Mouse (Mus musculus) kidney, postnatal 0 days (tissue): ENCODE data around the gene Orc5. TPM values are rescaled to one million over a fixed set of nuclear protein-coding genes. Genes with fewer than 3 reads are reported as not detected.
A peak's percentile ranks its signal among the peaks of the same experiment; 100 is the strongest.

Source experiments
- ATAC-seq: fragments of 200-750 bp; cut with Nextera tagmentation; replicated peaks from 2 replicates; pipeline ENCODE4 v1.8.0; 2017; ENCODE audit warnings: low read depth, moderate number of reproducible peaks, moderate TSS enrichment, moderate library complexity; ENCODE audit not compliant: low FRiP score
- DNase-seq: peaks from one replicate; pipeline ENCODE4 v3.0.0-alpha.2; 2016; ENCODE audit warnings: low spot score
- H3K27ac ChIP-seq: fragments of 300-500 bp; sonication (generic); 2 replicates; pipeline ENCODE4 v1.5.1; 2014; ENCODE audit warnings: mild to moderate bottlenecking
- H3K27me3 ChIP-seq: fragments of 300-500 bp; sonication (generic); 2 replicates; pipeline ENCODE4 v1.6.1; 2014; ENCODE audit warnings: low read length, mixed read lengths; ENCODE audit not compliant: insufficient read depth
- H3K36me3 ChIP-seq: fragments of 300-500 bp; sonication (generic); 2 replicates; pipeline ENCODE4 v1.6.1; 2014; ENCODE audit warnings: low read length, mixed read lengths; ENCODE audit not compliant: insufficient read depth
- H3K4me1 ChIP-seq: fragments of 300-500 bp; sonication (generic); replicated peaks from 2 replicates; pipeline ENCODE4 v1.6.1; 2014; ENCODE audit warnings: antibody characterized with exemption, low read length, mixed read lengths; ENCODE audit not compliant: insufficient read depth
- H3K4me2 ChIP-seq: fragments of 300-500 bp; sonication (generic); 2 replicates; pipeline ENCODE4 v1.6.1; 2014; ENCODE audit warnings: mild to moderate bottlenecking, low read length, moderate library complexity, mixed read lengths
- H3K4me3 ChIP-seq: fragments of 300-500 bp; sonication (generic); replicated peaks from 2 replicates; pipeline ENCODE4 v1.5.1; 2014; ENCODE audit warnings: low read depth, low read length
- H3K9ac ChIP-seq: fragments of 300-500 bp; sonication (generic); 2 replicates; pipeline ENCODE4 v1.6.1; 2014; ENCODE audit warnings: low read depth, low read length
- H3K9me3 ChIP-seq: fragments of 300-500 bp; sonication (generic); replicated peaks from 2 replicates; pipeline ENCODE4 v1.6.1; 2016; ENCODE audit warnings: low read length, inconsistent platforms, mixed read lengths
- CTCF ChIP-seq: IDR thresholded peaks from 2 replicates; pipeline ENCODE4 v1.5.1; 2016; ENCODE audit warnings: antibody characterized with exemption, low read depth, mild to moderate bottlenecking, moderate library complexity
- WGBS: fragments of 180-500 bp; shearing (Covaris S2); extraction: QIAGEN DNeasy Blood & Tissue Kit; methylation state at CpG from one replicate; pipeline ENCODE4 v1.1.7; 2014; 5-methylcytosine and 5-hydroxymethylcytosine counted together
- polyA plus RNA-seq: library from polyadenylated mRNA; unstranded; fragments of >200 nt; fragmentation: Nextera tagmentation; extraction: Ambion mirVana; gene quantifications from 2 replicates; pipeline ENCODE4 v1.2.1, GENCODE M21; 2015

The Orc5 gene
- 37.6 and 37.7 TPM in 2 replicates for polyA plus RNA-seq

GRCm38 (mm10) chr5:22550033-22550551, at the start of gene Orc5:
Orc5 (minus strand) TSS chr5:22550429.
- ATAC-seq (peak; percentile 100), DNase-seq (peak; percentile 96)
- no peak for TF ChIP-seq CTCF
- no peaks in the 10 kb centered on the region for H3K27me3 ChIP-seq
- peaks cover 8% of the 10 kb centered on the region; the same call in 1 of the 2 replicates for H3K4me1 ChIP-seq
- H3K4me3 ChIP-seq: peak within 1 kb of the TSS; percentile 67
- WGBS: under 1% methylated on average over 31 of the region's 31 CpGs
- H3K9ac ChIP-seq: peak within 1 kb of the TSS; percentile 74
- peak within 1 kb of the TSS; percentile 90 for H3K27ac ChIP-seq
- H3K9me3 ChIP-seq: no peaks in the 10 kb centered on the region
- H3K36me3 ChIP-seq: peaks cover 9% of the 10 kb centered on the region; the same call in 1 of the 2 replicates
- H3K4me2 ChIP-seq: peak within 1 kb of the TSS; percentile 68

GRCm38 (mm10) chr5:22596981-22597380, 46.8 kb upstream of the Orc5 start:
- Histone ChIP-seq H3K27me3 (no peaks in the 10 kb centered on the region), H3K9me3 (no peaks in the 10 kb centered on the region), H3K4me1 (no peaks in the 10 kb centered on the region), H3K4me3 (no peak overlapping the region), H3K27ac (no peak overlapping the region), H3K9ac (no peak overlapping the region), H3K4me2 (no peak overlapping the region), H3K36me3 (no peaks in the 10 kb centered on the region)
- no peak for TF ChIP-seq CTCF
- 95% methylated on average over 4 of the region's 4 CpGs for WGBS
- DNase-seq (no peak), ATAC-seq (no peak)

GRCm38 (mm10) chr5:22589370-22589966, 39.2 kb upstream of the Orc5 start:
- 77% methylated on average over 1 of the region's 1 CpGs for WGBS
- DNase-seq: no peak
- no peak for ATAC-seq

GRCm38 (mm10) chr5:22587492-22587891, 37.3 kb upstream of the Orc5 start:
- Histone ChIP-seq H3K27ac (no peak overlapping the region), H3K9me3 (no peaks in the 10 kb centered on the region), H3K9ac (no peak overlapping the region), H3K4me1 (no peaks in the 10 kb centered on the region), H3K4me3 (no peak overlapping the region), H3K27me3 (no peaks in the 10 kb centered on the region), H3K36me3 (no peaks in the 10 kb centered on the region), H3K4me2 (no peak overlapping the region)
- DNase-seq: no peak
- no peak for TF ChIP-seq CTCF
- ATAC-seq: no peak
- 58% methylated on average over 1 of the region's 1 CpGs for WGBS

More at GRCm38 (mm10) chr5:22589370-22589966, 39.2 kb upstream of the Orc5 start:
- Histone ChIP-seq H3K9me3 (no peaks in the 10 kb centered on the region), H3K4me3 (no peak overlapping the region), H3K27ac (no peak overlapping the region), H3K9ac (no peak overlapping the region), H3K27me3 (no peaks in the 10 kb centered on the region), H3K4me2 (no peak overlapping the region), H3K36me3 (no peaks in the 10 kb centered on the region), H3K4me1 (no peaks in the 10 kb centered on the region)
- TF ChIP-seq CTCF: no peak

- WGBS: 54% methylated on average over 2 of the region's 2 CpGs
- Histone ChIP-seq H3K4me3 (no peak overlapping the region), H3K9ac (no peak overlapping the region), H3K4me1 (no peaks in the 10 kb centered on the region), H3K4me2 (no peak overlapping the region), H3K27ac (no peak overlapping the region), H3K27me3 (no peaks in the 10 kb centered on the region), H3K36me3 (no peaks in the 10 kb centered on the region), H3K9me3 (no peaks in the 10 kb centered on the region)
- TF ChIP-seq CTCF: peak; percentile 37; the same call in 1 of the 2 replicates
- ATAC-seq (no peak), DNase-seq (no peak)
Observed at GRCm38 (mm10) chr5:22584556-22584955, 34.3 kb upstream of the Orc5 start.

GRCm38 (mm10) chr5:22578011-22578410, 27.8 kb upstream of the Orc5 start:
- ATAC-seq (no peak), DNase-seq (no peak)
- no peak overlapping the region for H3K27ac ChIP-seq
- TF ChIP-seq CTCF: no peak
- no peaks in the 10 kb centered on the region for H3K36me3 ChIP-seq
- WGBS: 84% methylated on average over 3 of the region's 3 CpGs
- H3K4me2 ChIP-seq: no peak overlapping the region
- H3K9me3 ChIP-seq: no peaks in the 10 kb centered on the region
- H3K9ac ChIP-seq: no peak overlapping the region
- no peaks in the 10 kb centered on the region for H3K4me1 ChIP-seq
- no peaks in the 10 kb centered on the region for H3K27me3 ChIP-seq
- H3K4me3 ChIP-seq: no peak overlapping the region
